Mouse (Mus musculus) monocyte, adult 2 months (primary cell): ENCODE data around the gene Gm10563.

ENCODE experiments used
- DNase-seq, 2 experiments: peaks; one replicate each; pipeline ENCODE4 v3.0.0; 2022; ENCODE audit warnings: low spot score in 2 of 2, low read depth in 1 of 2

Gene Gm10563

GRCm38 (mm10) chr4:155568170-155568569 lies 77.0 kb downstream of the Gm10563 start:
- DNase-seq, result no peak

- DNase-seq, result no peak
Measured at GRCm38 (mm10) chr4:155566555-155566954, 78.7 kb downstream of the Gm10563 start.
